Mouse (Mus musculus) testis, adult 2 months (tissue): ENCODE results near the gene Adam15.

Experiments used
- CTCF ChIP-seq: fragments of 200-500 bp; IDR thresholded peaks from 2 replicates; pipeline ENCODE4 v1.5.1; 2012; ENCODE audit warnings: low read depth, mild to moderate bottlenecking, inconsistent platforms, low read length, moderate library complexity; ENCODE audit not compliant: control insufficient read depth, insufficient read depth, insufficient replicate concordance
- POLR2A ChIP-seq: fragments of 200-500 bp; IDR thresholded peaks from 2 replicates; pipeline ENCODE4 v1.6.1; 2012; ENCODE audit warnings: low read depth, mild to moderate bottlenecking, inconsistent platforms, low read length, moderate library complexity; ENCODE audit not compliant: control insufficient read depth

- no peak for TF ChIP-seq CTCF
- TF ChIP-seq POLR2A, result 0 out of 2 replicates have a peak, but pooled peaks have one; percentile 35
Measured at GRCm38 (mm10) chr3:89394894-89395256, 45.1 kb upstream of the Adam15 start.
